Comparison of ENCODE assay signal across 8 mouse cellular contexts in genomic region chr7:25222275-25222967, GRCm38 (mm10). TPM values are rescaled to one million over a fixed set of nuclear protein-coding genes. Genes with fewer than 3 reads are reported as not detected.
A peak's percentile ranks its signal among the peaks of the same experiment; 100 is the strongest.
DNase-seq lines count a peak whose midpoint lies in the region; ATAC-seq and TF ChIP-seq lines count a peak whose summit lies in the region.

No protein-coding gene starts in this region.

- TF ChIP-seq EP300 in liver, postnatal 0 days (IDR thresholded peaks at IDR 0.05; ENCODE audit: low read depth), result peak; percentile 73

- WGBS in heart, embryonic 11.5 days (ENCODE audit: insufficient replicate concordance), result 83% methylated on average over 10 of the region's 10 CpGs
- WGBS in forebrain, embryonic 16.5 days, result 84% methylated on average over 10 of the region's 10 CpGs
- WGBS in liver, postnatal 0 days (ENCODE audit: insufficient replicate concordance), result 62% methylated on average over 10 of the region's 10 CpGs

- peaks cover 24% of the 10 kb centered on the region for H3K4me1 ChIP-seq in heart, embryonic 11.5 days (ENCODE audit: control insufficient read depth, insufficient read depth, low read length)
- H3K4me1 ChIP-seq in ES-E14 (ENCODE audit: control insufficient read depth in 2 of 2, insufficient read depth in 2 of 2, low read length in 2 of 2, poor library complexity in 1 of 2), result peaks cover under 1 to 19% of the 10 kb centered on the region in 2 experiments; a peak in 2 of 4 replicates
- peaks cover 37% of the 10 kb centered on the region for H3K4me1 ChIP-seq in forebrain, embryonic 16.5 days (replicated peaks; ENCODE audit: control insufficient read depth, insufficient read depth, low read length)
- H3K4me1 ChIP-seq in liver, postnatal 0 days (ENCODE audit: insufficient read depth), result peaks cover 32% of the 10 kb centered on the region

- peak overlapping the region; percentile 96 for H3K4me2 ChIP-seq in heart, embryonic 11.5 days
- H3K4me2 ChIP-seq in forebrain, embryonic 16.5 days (ENCODE audit: low read length), result peak overlapping the region; percentile 92
- peak overlapping the region; percentile 91 for H3K4me2 ChIP-seq in liver, postnatal 0 days (ENCODE audit: low read depth, low read length)

- peak overlapping the region; percentile 82 for H3K9ac ChIP-seq in heart, embryonic 11.5 days (ENCODE audit: low read depth, low read length)
- H3K9ac ChIP-seq in ES-E14 (ENCODE audit: insufficient read depth, low read depth, low read length, poor library complexity, severe bottlenecking), result peak overlapping the region; percentile 82; the same call in 1 of the 2 replicates
- H3K9ac ChIP-seq in forebrain, embryonic 16.5 days (replicated peaks; ENCODE audit: low read depth, low read length), result no peak overlapping the region
- peak overlapping the region; percentile 69 for H3K9ac ChIP-seq in liver, postnatal 0 days (replicated peaks)

- peak overlapping the region; percentile 84 for H3K4me3 ChIP-seq in heart, embryonic 11.5 days (ENCODE audit: low read depth, low read length)
- H3K4me3 ChIP-seq in ES-E14 (ENCODE audit: insufficient read depth in 1 of 2, low read depth in 1 of 2, low read length in 2 of 2, poor library complexity in 1 of 2, severe bottlenecking in 1 of 2), result peak overlapping the region in 1 of 2 experiments; percentile 83; a peak in 1 of 4 replicates
- no peak overlapping the region for H3K4me3 ChIP-seq in forebrain, embryonic 16.5 days (replicated peaks; ENCODE audit: low read length)
- H3K4me3 ChIP-seq in liver, postnatal 0 days (ENCODE audit: low read depth, low read length), result peak overlapping the region; percentile 81

- H3K27me3 ChIP-seq in heart, embryonic 11.5 days (ENCODE audit: control insufficient read depth, insufficient read depth, low read length), result no peaks in the 10 kb centered on the region
- H3K27me3 ChIP-seq in forebrain, embryonic 16.5 days (replicated peaks; ENCODE audit: control insufficient read depth, insufficient read depth, low read length), result no peaks in the 10 kb centered on the region
- H3K27me3 ChIP-seq in liver, postnatal 0 days (ENCODE audit: insufficient read depth, low read length), result no peaks in the 10 kb centered on the region

- H3K9me3 ChIP-seq in heart, embryonic 11.5 days (replicated peaks; ENCODE audit: control insufficient read depth, low read length), result no peaks in the 10 kb centered on the region
- H3K9me3 ChIP-seq in ES-E14 (ENCODE audit: control insufficient read depth, insufficient read depth, low read depth, low read length), result no peaks in the 10 kb centered on the region
- H3K9me3 ChIP-seq in forebrain, embryonic 16.5 days (ENCODE audit: control insufficient read depth, low read length), result no peaks in the 10 kb centered on the region
- no peaks in the 10 kb centered on the region for H3K9me3 ChIP-seq in liver, postnatal 0 days (ENCODE audit: low read length)

- in situ Hi-C loops in ES-E14 (cut with MboI; ENCODE audit: low sequenced_read_pairs in 2 of 2, unreplicated experiment in 2 of 2), result no loop called here

- ATAC-seq in heart, embryonic 11.5 days (replicated peaks; ENCODE audit: insufficient number of reproducible peaks, low FRiP score, low TSS enrichment), result no peak
- ATAC-seq in forebrain, embryonic 16.5 days, result no peak
- no peak for ATAC-seq in liver, postnatal 0 days

- no peak overlapping the region for H3K27ac ChIP-seq in heart, embryonic 11.5 days (ENCODE audit: low read depth, low read length)
- no peak overlapping the region for H3K27ac ChIP-seq in ES-E14 (ENCODE audit: insufficient read depth, low read depth, low read length, poor library complexity, severe bottlenecking)
- no peak overlapping the region for H3K27ac ChIP-seq in forebrain, embryonic 16.5 days (ENCODE audit: low read length)
- peak overlapping the region; percentile 96 for H3K27ac ChIP-seq in liver, postnatal 0 days (ENCODE audit: low read depth)

- no peak for TF ChIP-seq CTCF in liver, postnatal 0 days (IDR thresholded peaks at IDR 0.05; ENCODE audit: low read depth)

- peaks cover 27% of the 10 kb centered on the region for H3K36me3 ChIP-seq in heart, embryonic 11.5 days (ENCODE audit: control insufficient read depth, insufficient read depth, low read length)
- peaks cover 34% of the 10 kb centered on the region for H3K36me3 ChIP-seq in ES-E14 (ENCODE audit: control insufficient read depth, insufficient read depth, low read length, poor library complexity, severe bottlenecking)
- H3K36me3 ChIP-seq in forebrain, embryonic 16.5 days (ENCODE audit: control insufficient read depth, insufficient read depth), result peaks cover 14% of the 10 kb centered on the region; the same call in 1 of the 2 replicates
- H3K36me3 ChIP-seq in liver, postnatal 0 days (replicated peaks; ENCODE audit: insufficient read depth, low read length), result peaks cover 41% of the 10 kb centered on the region

- DNase-seq in heart, adult 11 months, result no peak
- DNase-seq in ES-E14 (ENCODE audit: low read depth, low spot score), result no peak
- no peak for DNase-seq in liver, postnatal 0 days
- no peak for DNase-seq in adrenal gland, postnatal 14 days
- no peak for DNase-seq in gastrocnemius, postnatal 4 days (ENCODE audit: low spot score in 2 of 2)
- DNase-seq in right cerebral cortex, postnatal 14 days, result no peak

TF ChIP-seq in ES-E14, 5 proteins besides CTCF, POLR2A, EP300 and RAD21:
- TF ChIP-seq ZNF384 (IDR thresholded peaks at IDR 0.05; ENCODE audit: low read depth, low read length) (no peak), ZC3H11A (IDR thresholded peaks at IDR 0.05; ENCODE audit: borderline replicate concordance, low read depth, low read length) (no peak)

RNA-seq across cellular contexts. Expression of gene Zfp526, which starts 1.2 kb away (rescaled TPM):
- 2.3 and 2.7 TPM in 2 replicates for polyA plus RNA-seq in heart, embryonic 11.5 days (2014; fragmentation: Nextera tagmentation; extraction: Ambion mirVana)
- total RNA-seq in ES-E14 (2012; rRNA removed), result 5.0 and 5.2 TPM in 2 replicates
- polyA plus RNA-seq in forebrain, embryonic 16.5 days (2015; fragmentation: Nextera tagmentation; extraction: Ambion mirVana), result 1.8 and 1.9 TPM in 2 replicates
- polyA plus RNA-seq in liver, postnatal 0 days (2015; fragmentation: Nextera tagmentation; extraction: Ambion mirVana), result 1.0 and 1.2 TPM in 2 replicates
- total RNA-seq in adrenal gland, postnatal 14 days (2021), result 9.0 and 11.6 TPM in 2 replicates
- 10 to 100 TPM; 10.6 to 11.3 TPM for total RNA-seq in gastrocnemius, postnatal 4 days (2021)

RNA-seq across cellular contexts. Expression of gene Dedd2, which starts 2.0 kb away (rescaled TPM):
- 5.3 and 6.7 TPM in 2 replicates for polyA plus RNA-seq in heart, embryonic 11.5 days (2014; fragmentation: Nextera tagmentation; extraction: Ambion mirVana)
- total RNA-seq in ES-E14 (2012; rRNA removed), result 22.8 and 31.3 TPM in 2 replicates
- polyA plus RNA-seq in forebrain, embryonic 16.5 days (2015; fragmentation: Nextera tagmentation; extraction: Ambion mirVana), result 14.7 and 15.0 TPM in 2 replicates
- polyA plus RNA-seq in liver, postnatal 0 days (2015; fragmentation: Nextera tagmentation; extraction: Ambion mirVana), result 19.2 and 21.1 TPM in 2 replicates
- total RNA-seq in adrenal gland, postnatal 14 days (2021), result 17.4 and 17.9 TPM in 2 replicates
- 1 to 10 TPM; 6.6 to 8.3 TPM for total RNA-seq in gastrocnemius, postnatal 4 days (2021)

RNA-seq across cellular contexts. Expression of gene Gsk3a, which starts 15.2 kb away (rescaled TPM):
- 10.4 and 11.6 TPM in 2 replicates for polyA plus RNA-seq in heart, embryonic 11.5 days (2014; fragmentation: Nextera tagmentation; extraction: Ambion mirVana)
- total RNA-seq in ES-E14 (2012; rRNA removed), result 38.2 and 38.5 TPM in 2 replicates
- polyA plus RNA-seq in forebrain, embryonic 16.5 days (2015; fragmentation: Nextera tagmentation; extraction: Ambion mirVana), result 14.9 and 17.1 TPM in 2 replicates
- polyA plus RNA-seq in liver, postnatal 0 days (2015; fragmentation: Nextera tagmentation; extraction: Ambion mirVana), result 4.3 and 5.1 TPM in 2 replicates
- 96.8 and 104 TPM in 2 replicates for total RNA-seq in adrenal gland, postnatal 14 days (2021)
- total RNA-seq in gastrocnemius, postnatal 4 days (2021), result 10 to 100 TPM; 62.8 to 63.2 TPM

RNA-seq across cellular contexts. Expression of gene Erf, which starts 28.1 kb away (rescaled TPM):
- 20.5 and 25.0 TPM in 2 replicates for polyA plus RNA-seq in heart, embryonic 11.5 days (2014; fragmentation: Nextera tagmentation; extraction: Ambion mirVana)
- total RNA-seq in ES-E14 (2012; rRNA removed), result 82.2 and 87.1 TPM in 2 replicates
- polyA plus RNA-seq in forebrain, embryonic 16.5 days (2015; fragmentation: Nextera tagmentation; extraction: Ambion mirVana), result 4.8 and 5.3 TPM in 2 replicates
- 4.6 and 5.2 TPM in 2 replicates for polyA plus RNA-seq in liver, postnatal 0 days (2015; fragmentation: Nextera tagmentation; extraction: Ambion mirVana)
- total RNA-seq in adrenal gland, postnatal 14 days (2021), result 29.7 and 34.4 TPM in 2 replicates
- total RNA-seq in gastrocnemius, postnatal 4 days (2021), result 10 to 100 TPM; 32.7 to 34.6 TPM

RNA-seq across cellular contexts. Expression of gene Pou2f2, which starts 42.9 kb away (rescaled TPM):
- 0.68 and 0.83 TPM in 2 replicates for polyA plus RNA-seq in heart, embryonic 11.5 days (2014; fragmentation: Nextera tagmentation; extraction: Ambion mirVana)
- 2.4 and 2.9 TPM in 2 replicates for total RNA-seq in ES-E14 (2012; rRNA removed)
- 10.6 and 17.0 TPM in 2 replicates for polyA plus RNA-seq in forebrain, embryonic 16.5 days (2015; fragmentation: Nextera tagmentation; extraction: Ambion mirVana)
- 2.0 and 2.9 TPM in 2 replicates for polyA plus RNA-seq in liver, postnatal 0 days (2015; fragmentation: Nextera tagmentation; extraction: Ambion mirVana)
- 0.96 and 5.1 TPM in 2 replicates for total RNA-seq in adrenal gland, postnatal 14 days (2021)
- under 1 TPM; 0.52 to 0.91 TPM for total RNA-seq in gastrocnemius, postnatal 4 days (2021)
